Mouse (Mus musculus): Measurements from ENCODE around the gene Sdk2.

The Sdk2 gene

GRCm38 (mm10) chr11:114066951-114067762 lies at the start of gene Sdk2:
Gene Sdk2 (minus strand): TSS chr11:114067046.
- DNase-seq (ENCODE audit: low spot score), result peak; percentile 80

GRCm38 (mm10) chr11:114115077-114115476 lies 48.2 kb upstream of the Sdk2 start:
- no peak for DNase-seq (ENCODE audit: low spot score)

GRCm38 (mm10) chr11:114114674-114115073 lies 47.8 kb upstream of the Sdk2 start:
- no peak for DNase-seq (ENCODE audit: low spot score)

- DNase-seq (ENCODE audit: low spot score), result no peak
These were observed 44.0 kb upstream of the Sdk2 start for GRCm38 (mm10) chr11:114110851-114111250.

- no peak for DNase-seq (ENCODE audit: low spot score)
These were observed 26.8 kb upstream of the Sdk2 start for GRCm38 (mm10) chr11:114093636-114094035.

GRCm38 (mm10) chr11:114093175-114093574 lies 26.3 kb upstream of the Sdk2 start:
- no peak for DNase-seq (ENCODE audit: low spot score)

GRCm38 (mm10) chr11:114080606-114081005 lies 13.8 kb upstream of the Sdk2 start:
- no peak for DNase-seq (ENCODE audit: low spot score)

GRCm38 (mm10) chr11:114072644-114073043 lies 5.8 kb upstream of the Sdk2 start:
- no peak for DNase-seq (ENCODE audit: low spot score)

GRCm38 (mm10) chr11:114071998-114072397 lies 5.2 kb upstream of the Sdk2 start:
- DNase-seq (ENCODE audit: low spot score), result peak; percentile 84

GRCm38 (mm10) chr11:114070881-114071280 lies 4.0 kb upstream of the Sdk2 start:
- DNase-seq (ENCODE audit: low spot score), result peak; percentile 20

GRCm38 (mm10) chr11:114070131-114070530 lies 3.3 kb upstream of the Sdk2 start:
- no peak for DNase-seq (ENCODE audit: low spot score)

GRCm38 (mm10) chr11:114068390-114068789 lies 1.5 kb upstream of the Sdk2 start:
- DNase-seq (ENCODE audit: low spot score), result peak; percentile 91

GRCm38 (mm10) chr11:114066098-114066950 lies 522 bp downstream of the Sdk2 start:
- peak; percentile 61 for DNase-seq (ENCODE audit: low spot score)

- DNase-seq (ENCODE audit: low spot score), result no peak
These were observed 1.2 kb downstream of the Sdk2 start for GRCm38 (mm10) chr11:114065596-114065995.

GRCm38 (mm10) chr11:114064871-114065388 lies 1.9 kb downstream of the Sdk2 start:
- peak; percentile 57 for DNase-seq (ENCODE audit: low spot score)

- no peak for DNase-seq (ENCODE audit: low spot score)
These were observed 4.9 kb downstream of the Sdk2 start for GRCm38 (mm10) chr11:114061946-114062345.

GRCm38 (mm10) chr11:114061265-114061664 lies 5.6 kb downstream of the Sdk2 start:
- no peak for DNase-seq (ENCODE audit: low spot score)

- DNase-seq (ENCODE audit: low spot score), result no peak
These were observed 10.5 kb downstream of the Sdk2 start for GRCm38 (mm10) chr11:114056351-114056750.

GRCm38 (mm10) chr11:114054581-114055315 lies 12.1 kb downstream of the Sdk2 start:
- DNase-seq (ENCODE audit: low spot score), result no peak

GRCm38 (mm10) chr11:114051361-114051760 lies 15.5 kb downstream of the Sdk2 start:
- DNase-seq (ENCODE audit: low spot score), result no peak

GRCm38 (mm10) chr11:114050511-114050910 lies 16.3 kb downstream of the Sdk2 start:
- no peak for DNase-seq (ENCODE audit: low spot score)

- DNase-seq (ENCODE audit: low spot score), result peak; percentile 92
These were observed 18.9 kb downstream of the Sdk2 start for GRCm38 (mm10) chr11:114047887-114048331.

All from embryo, embryonic 10 days (tissue).